Mouse (Mus musculus): ENCODE measurements around the gene Kcnk10.
"Not testable (repeated sequence)": the region's sequence is repeated elsewhere in the genome, so short reads cannot be mapped to it uniquely, and the experiment has no call there.

Gene Kcnk10

DNA sequence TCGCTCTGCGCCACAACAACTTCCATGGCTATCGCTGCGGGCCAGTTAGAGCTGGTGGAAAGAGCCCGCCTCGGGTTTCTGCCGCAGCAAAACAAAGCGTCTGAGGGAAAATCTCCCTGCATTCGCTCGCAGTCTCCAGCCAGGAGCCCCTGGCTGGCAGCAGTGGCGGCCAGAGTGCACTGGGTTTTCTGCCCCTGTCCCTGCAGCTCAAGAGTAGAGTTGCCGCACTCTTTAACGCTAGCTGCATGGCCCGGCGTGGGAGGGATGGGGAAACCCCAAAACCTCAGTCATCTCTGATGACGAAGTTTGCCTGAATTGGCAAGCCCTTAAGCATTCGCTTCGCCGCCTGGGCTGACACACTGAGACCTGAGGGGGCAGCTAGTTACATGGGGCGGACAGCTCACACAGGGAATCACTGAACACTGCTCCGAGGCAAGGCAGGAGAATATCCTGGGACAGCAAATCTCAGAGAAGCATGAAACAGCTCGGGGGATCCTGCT is at the start of gene Kcnk10:
TSS of gene Kcnk10 (minus strand) at position 450 of the 500 bp plus-strand sequence.
- DNase-seq (ENCODE audit: low spot score): peak; percentile 55

DNA sequence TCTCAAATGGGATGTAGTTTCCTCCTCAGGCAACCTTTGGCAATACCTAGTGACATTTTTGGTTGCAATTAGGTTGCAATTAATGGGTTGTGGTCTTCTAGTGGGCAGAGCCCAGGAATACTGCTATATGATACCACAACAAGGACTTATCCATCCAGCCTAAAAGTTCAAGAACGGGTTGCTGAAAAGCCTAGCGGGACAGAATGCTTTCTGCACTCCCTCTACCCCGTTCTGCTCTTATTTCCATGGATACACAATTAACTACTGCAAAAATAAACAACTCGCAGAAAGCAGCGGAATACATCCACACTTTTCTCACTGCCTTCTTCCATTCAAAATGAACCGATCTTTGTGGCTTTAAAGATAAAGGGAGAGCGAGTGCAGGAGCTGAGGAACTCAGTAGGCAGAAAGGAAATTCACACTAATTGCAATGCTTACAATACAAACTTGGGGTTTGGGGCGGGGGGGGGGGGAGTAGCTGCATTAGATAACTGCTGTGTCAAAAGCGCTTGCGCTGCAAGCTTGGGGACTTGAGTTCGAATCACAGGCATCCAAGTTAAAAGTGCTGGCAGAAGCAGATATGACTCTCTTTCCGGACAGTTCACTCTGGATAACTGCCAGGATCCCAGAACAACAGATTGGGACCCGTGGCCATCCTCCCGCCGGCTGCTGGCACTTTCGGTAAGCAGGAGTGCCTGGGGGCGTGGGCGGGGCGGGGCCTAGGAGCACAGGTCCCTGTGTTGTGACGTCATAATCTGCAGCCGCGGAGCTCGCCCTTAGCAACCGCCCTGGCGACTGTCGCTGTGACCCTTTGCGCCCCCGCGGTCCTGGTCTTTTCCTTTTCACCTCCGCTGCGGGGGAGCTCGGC is 49.5 kb upstream of the Kcnk10 start, which contains the start of gene Spata7:
TSS of gene Spata7 (plus strand) at position 766 of the 868 bp plus-strand sequence.
- peak; percentile 93 for DNase-seq (ENCODE audit: low spot score)

DNA sequence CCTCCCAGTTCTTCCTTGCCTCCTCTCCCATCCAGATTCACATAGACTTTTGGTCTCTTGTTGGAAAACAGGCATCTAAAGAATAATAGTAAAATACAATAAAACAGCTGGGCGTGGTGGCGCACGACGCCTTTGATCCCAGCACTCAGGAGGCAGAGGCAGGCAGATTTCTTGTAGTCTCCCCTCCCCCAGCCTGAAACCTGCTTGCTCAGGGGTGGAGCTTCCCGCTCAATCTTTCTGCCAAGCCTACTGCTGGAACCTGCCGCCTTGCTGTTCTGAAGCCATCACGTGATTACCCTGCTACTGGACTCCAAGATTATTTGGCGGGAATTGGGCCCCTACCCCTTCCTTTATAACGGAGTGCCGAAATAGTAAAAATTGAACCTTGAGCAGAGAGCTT is 45.2 kb upstream of the Kcnk10 start:
- not testable (repeated sequence) for DNase-seq (ENCODE audit: low spot score)

DNA sequence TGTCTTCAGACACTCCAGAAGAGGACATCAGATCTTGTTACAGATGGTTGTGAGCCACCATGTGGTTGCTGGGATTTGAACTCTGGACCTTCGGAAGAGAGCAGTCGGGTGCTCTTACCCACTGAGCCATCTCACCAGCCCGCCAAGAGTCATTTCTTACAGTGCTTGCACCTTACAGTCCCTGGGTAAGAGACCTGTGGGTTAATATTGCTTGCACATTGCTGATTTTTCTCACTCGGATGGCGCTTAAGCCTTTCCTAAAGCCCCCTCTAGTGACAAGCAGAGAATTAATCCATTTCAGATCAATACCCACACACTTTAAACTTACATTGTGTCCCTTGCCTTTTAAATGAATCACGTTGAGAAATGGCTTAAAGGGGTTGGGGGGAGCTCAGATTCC is 42.8 kb upstream of the Kcnk10 start:
- peak; percentile 41 for DNase-seq (ENCODE audit: low spot score)

DNA sequence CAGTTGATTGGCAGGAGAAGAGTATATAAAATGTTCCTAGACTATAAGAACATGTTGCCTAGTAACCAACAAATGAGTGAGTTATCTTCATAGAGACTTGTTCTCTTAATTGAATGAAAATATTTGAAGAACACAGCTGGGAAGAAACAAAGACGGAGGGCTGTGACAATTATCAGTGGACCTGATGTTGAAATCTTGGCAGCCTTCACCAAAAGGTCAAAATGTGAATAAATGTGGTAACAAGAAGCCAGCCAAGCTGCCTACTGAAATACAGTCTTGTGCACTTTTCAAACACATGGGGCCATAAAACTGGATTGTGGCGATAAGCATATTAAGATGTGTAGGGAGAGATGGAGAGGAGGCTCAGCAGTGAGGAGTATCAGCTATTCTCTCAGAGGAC is 41.4 kb upstream of the Kcnk10 start:
- DNase-seq (ENCODE audit: low spot score): no peak

DNA sequence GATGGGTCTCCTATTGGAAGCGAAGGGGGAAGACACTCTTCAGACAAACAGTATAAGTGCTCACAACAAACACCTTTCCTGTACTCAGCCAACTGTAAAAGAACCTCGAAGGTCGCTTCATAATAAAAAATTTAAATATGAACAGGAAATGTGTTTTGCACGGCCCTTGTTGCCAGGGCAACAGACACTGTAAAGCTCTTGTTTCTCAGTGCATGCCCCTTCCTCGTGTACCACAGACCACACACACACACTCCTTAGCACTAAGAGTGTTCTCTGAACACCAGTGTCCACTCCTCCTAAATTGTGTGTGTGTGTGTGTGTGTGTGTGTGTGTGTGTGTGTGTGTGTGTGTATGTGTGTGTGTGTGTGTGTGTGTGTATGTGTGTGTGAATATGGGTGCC is 37.6 kb upstream of the Kcnk10 start:
- no peak for DNase-seq (ENCODE audit: low spot score)

DNA sequence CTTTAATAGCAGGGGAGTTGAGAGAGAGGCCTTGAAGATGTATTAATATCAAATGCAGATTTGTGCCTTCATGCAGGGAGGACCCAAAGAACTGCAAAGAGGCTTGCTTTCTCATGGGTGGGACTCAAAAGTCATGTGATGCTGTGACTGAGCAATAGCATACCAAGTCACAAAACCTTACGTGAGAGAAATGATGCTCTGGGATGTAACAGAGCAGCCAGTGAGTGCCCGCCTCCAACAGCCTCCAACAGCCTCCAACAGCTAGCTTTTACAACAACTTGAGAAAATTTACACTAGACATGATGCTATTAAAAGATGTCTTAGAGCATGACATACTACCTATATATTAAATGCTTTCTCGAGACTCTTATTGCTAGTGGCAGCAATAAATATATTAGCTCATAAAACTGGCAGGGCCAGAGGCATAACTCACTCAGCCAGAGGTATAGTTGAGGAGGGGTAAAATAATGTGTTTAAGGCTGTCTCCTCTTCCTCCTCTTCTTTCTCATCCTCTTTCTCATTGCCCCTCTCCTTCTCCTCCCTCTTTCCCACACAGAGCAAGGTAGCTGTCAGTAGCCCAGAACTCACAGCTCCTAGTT is 36.9 kb upstream of the Kcnk10 start:
- no peak for DNase-seq (ENCODE audit: low spot score)

DNA sequence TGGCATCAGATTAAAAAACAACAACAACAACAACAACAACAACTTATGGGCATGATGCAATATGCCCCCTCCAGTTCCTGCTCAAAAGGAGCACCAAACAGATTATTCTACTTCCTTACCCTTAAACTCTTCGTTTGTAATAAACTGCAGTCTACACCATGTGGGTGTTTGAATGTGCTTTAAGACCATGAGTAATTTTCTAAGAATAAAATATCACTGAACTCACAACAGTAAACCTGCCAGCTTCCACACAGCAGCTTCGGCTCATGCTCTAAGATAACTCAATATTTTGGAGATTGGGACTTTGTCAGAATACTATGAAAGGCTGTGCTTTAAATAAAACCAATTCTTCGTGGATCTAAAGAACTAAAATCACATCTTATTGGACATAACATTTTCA is 32.2 kb upstream of the Kcnk10 start:
- no peak for DNase-seq (ENCODE audit: low spot score)

DNA sequence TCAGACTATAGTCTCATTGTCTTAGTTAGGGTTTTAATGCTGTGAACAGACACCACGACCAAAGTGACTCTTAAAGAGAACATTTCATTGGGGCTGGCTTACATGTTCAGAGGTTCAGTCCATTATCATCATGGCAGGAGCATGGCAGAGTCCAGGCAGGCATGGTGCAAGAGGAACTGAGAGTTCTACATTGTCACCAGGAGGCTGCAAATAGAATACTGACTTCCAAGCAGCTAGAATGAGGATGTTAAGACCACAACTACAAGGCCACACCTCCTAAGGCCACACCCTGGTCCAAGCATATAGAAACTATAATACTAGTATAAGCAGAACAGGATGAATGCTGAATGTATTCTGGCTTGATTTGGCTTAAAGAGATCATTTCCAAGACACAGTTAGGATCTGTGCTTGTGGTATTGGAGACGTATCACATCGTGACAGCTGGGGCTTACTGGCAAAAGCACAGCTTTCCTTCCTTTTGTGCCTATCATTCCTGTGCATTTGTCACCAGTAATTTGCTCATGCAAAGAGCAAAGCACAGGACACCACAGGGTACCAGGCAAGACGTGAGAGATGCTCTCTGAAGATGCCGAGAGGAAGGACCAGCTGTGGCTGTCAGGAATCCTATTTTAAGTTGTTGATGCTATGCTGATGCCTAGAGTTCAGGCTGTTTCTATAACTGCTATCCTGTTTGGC is 28.6 kb upstream of the Kcnk10 start:
- DNase-seq (ENCODE audit: low spot score): no peak

DNA sequence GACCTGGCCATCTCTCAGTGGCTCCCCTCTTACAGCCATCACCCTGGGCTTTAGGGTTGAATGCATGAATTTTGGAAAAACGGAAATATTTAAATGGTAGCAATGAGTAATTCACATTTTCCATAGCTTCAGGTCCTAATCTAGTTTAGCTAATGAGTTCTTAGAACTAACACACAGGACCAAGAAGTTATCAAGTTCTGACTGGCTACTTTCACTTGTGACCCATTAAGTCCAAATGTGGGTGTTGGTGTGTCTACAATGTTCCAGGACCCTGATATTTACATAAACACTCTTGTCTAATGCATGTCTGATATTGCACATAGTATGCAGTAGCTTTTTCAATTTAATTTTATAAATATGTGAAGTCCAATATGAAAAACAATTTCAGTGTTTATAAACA is 27.2 kb upstream of the Kcnk10 start:
- no peak for DNase-seq (ENCODE audit: low spot score)

DNA sequence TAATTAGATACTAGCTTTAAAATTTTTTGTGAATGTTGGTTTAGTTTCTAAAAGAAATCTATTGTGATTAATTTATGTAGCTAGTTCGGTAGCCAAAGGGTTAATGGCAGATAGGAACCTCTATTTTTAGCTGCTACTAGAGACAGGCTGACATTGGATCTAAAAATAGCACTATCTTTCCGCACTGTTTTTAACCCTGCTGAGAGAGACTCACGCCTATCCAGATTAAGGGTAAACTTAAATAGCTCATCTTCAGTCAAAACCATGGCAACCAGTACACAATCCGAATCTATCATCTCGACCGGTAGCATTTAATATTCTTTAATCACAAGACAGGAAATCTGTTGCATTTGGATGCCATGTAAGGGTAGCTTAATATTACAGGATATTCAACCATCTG is 24.0 kb upstream of the Kcnk10 start:
- no peak for DNase-seq (ENCODE audit: low spot score)

DNA sequence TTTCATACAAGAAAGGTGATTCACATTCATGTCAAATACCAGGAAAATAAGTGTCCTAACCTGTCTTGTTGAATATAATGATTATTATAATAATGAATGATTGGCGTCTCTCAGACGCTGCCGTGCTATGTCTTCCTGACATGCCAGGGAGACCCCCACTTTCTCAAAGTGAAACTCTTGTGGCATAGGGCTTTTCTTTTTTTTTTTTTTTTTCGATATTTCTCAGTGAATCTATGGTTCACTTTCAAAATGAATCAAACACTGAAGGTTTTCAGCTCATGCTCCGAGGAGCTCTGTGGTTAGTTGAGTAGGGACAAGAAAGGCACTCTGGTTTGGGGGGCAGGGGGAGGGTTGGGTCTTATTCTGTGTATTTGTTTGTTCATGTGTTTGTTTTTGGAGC is 22.8 kb upstream of the Kcnk10 start:
- DNase-seq (ENCODE audit: low spot score): no peak

DNA sequence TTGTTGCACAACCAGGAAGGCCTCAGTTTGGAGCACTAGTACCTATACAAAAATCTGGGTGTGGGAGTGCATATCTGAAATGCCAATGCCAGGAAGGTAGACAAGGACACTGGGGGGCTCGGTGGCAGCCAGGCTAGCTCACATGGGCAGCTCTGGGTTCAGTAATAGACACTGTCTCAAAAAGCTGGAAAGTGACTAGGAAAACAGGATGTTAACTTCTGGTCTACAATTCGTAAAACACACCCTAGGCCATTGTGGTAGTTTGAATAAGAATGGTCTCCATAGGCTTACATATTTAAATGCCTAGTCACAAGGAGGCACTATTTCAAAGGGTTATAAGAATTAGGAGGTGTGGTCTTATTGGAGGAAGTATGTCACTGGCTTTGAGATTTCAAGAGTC is 12.9 kb upstream of the Kcnk10 start:
- no peak for DNase-seq (ENCODE audit: low spot score)

DNA sequence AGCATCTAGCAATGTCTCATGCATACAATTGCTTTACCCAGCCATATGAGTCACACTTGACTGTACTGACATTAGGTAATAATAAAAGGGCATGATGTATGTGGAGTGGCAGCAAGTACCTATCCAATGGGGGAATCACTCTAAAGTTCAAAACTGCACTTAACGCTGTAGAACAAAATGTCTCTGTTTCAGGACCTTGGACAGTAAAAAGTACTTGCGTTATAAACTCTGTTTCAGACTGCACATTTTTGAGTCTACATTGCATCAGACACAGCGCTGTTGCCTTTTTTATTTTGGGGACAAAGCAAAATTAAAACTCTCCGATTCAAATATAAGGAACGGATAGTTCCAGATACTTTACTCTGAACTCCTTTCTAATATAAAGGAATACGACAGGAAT is 10.5 kb upstream of the Kcnk10 start:
- peak; percentile 49 for DNase-seq (ENCODE audit: low spot score)

DNA sequence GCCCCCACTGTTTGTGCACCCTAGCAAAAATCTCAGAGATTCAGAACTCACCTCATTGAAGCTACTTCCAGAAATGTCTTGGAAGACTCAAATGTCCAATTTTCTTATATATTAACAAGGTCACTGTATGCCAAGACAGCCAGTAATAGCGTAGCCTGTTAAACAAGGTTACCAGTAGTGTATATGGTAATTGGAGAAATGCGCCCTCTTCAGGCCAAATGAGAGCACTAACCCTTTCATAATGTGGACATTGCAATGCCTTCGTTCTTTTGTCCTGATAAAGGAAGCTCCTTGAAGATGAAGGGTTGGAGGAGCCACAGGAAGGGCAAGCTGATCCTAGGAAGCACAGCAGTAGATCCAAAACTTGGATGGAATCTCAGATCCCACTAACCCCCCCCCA is 7.2 kb upstream of the Kcnk10 start:
- peak; percentile 64 for DNase-seq (ENCODE audit: low spot score)

DNA sequence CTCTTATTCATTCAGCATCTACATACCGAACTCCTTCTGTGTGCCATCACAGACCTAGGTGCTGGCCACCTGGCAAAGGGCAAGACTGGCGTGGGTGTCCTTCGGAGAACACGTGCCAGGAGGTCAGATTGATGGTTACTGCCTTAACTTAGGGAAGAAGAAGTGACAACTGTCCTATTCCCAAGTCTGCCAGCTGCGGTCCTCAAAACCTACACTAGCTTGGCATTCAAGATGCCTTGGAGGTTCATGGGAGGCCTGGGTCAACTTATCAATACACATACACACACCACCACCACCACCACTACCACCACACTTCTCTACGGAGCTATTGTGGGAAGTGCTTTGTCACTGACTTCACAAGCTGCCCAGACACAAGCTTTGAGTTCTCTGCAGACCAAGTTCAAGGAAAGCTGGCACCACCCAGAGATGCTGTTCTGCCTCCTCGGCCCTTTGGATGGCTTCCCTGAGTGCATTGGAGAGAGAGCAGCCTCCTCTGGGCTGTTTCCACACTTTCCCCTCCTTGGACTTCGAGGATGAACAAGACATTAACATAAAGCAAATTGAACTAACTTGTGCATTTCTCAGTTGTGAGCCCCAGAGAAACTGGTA is 2.1 kb downstream of the Kcnk10 start:
- no peak for DNase-seq (ENCODE audit: low spot score)

DNA sequence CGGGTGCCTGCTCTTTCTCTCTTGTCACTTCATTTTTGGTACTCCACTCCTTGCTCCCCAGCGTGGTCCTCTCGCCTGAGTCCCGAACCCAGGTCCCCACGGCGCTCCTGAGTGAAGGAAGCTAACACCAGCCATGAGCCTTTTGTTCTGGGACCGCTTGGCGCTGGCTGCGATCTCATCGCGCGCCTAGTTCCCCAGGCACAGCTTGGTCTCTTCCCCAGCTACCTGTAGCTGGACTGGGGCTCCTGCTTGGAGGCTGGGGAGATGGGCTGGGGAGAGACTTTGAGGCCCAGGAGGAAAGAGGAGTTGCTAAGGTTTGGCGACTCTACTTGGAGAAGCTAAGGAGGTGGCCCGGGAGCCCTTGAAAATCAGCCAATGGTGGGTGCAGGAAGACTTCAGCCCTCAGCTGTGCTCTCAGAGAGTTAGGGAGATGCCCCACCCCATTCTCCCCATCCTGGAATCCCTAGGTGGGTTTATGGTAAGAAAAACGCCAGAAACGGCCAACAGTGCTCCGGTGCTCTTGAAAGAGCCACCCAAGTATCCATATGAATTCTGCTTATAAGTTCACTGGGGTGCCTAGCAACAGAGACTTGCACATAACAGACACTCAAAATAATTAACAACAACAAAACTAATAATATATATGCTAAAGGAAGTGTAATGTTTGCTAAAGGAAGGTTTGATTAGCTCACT is 2.8 kb downstream of the Kcnk10 start:
- no peak for DNase-seq (ENCODE audit: low spot score)

DNA sequence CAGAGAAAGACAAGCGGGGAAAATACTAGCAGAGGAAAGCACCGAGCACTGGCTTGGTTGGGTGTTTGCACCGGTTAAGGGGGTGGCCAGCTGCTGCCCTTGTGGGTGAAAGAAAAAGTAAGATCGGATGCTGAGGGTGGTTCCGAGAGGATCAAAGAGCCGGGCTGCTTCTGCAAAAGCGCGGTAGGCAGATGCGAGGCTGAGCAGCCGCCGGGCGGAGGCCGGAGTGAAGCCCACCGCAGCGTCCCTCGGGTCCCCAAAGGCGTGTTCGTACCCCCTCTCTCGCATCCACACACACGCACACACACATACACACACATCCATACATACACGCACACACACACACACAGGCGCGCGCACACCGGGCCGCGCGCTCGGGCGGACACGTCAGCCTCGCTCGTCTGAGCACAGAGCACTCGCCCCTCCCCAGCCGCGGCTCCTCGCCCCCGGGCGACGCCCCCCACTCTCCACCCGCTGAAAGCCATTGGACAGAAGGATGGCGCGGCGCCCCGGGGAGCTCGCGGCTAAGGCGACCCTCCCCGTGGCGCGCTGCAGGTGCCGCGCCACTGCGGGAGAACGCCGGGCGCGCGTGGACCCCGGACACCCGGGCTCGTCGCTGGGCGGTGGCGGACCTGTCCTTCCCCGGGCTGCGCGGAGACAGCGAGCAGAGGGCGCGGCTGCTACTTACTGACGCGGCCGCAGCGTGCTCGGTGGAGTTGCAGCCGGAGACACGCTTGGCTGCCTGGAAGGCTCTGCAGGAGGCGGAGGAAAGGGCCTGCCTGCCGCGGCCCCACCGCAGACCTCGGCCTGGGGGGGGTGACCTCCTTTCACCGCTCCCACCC is 3.5 kb downstream of the Kcnk10 start:
- peak; percentile 77 for DNase-seq (ENCODE audit: low spot score)

DNA sequence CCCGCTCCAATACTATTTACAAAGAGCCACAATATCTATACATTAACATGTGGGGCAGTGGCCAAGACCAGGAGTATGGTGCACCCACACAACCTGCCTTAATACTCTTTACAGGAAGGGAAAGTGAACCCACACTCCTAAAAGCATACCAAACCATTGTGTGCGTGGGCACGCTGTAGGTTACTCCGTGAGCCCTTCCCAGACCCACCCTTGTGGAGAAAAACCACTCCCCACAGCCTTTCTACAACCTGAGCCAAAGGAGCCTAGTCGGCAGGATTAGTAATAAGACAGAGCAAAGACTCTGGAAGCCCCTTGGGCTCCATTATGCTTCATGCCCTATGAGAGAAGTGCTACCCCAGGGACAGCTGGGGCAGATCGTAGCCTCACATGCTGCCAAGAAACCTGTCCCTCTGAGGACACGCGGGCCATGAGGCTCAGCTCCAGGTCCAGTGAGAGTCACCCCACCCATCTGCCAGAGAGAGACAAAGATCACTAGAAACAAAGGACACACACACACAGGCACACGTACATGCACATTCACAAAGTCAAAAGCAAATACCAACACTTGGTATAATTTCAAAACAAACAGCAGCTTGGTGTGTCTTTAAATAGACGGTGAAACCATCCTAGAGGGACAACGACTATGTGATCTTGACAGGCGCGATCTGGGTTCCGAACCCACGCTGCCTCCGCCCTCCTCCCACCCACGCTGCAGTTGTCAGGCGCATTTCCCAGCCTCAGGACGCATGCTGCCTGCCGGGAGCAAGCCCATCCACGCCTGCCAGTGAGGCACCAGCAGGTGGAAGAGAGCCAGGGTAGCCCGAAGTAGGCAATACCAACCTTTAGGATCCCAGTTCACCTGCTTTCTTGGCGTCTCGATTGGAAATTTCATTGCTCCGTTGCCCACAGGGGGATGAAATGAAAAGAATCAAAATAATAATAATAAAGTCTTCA is 4.5 kb downstream of the Kcnk10 start:
- DNase-seq (ENCODE audit: low spot score): peak; percentile 58

Measured in retina, embryonic 14.5 days (tissue).